Mouse (Mus musculus) B cell, adult 2 months (primary cell): ENCODE data around the gene Rdm1.
"Not testable (repeated sequence)": the region's sequence is repeated elsewhere in the genome, so short reads cannot be mapped to it uniquely, and the experiment has no call there.

Experiments
- DNase-seq, 2 experiments: peaks; one replicate each; pipeline ENCODE4 v3.0.0; 2022

Rdm1 gene

DNA sequence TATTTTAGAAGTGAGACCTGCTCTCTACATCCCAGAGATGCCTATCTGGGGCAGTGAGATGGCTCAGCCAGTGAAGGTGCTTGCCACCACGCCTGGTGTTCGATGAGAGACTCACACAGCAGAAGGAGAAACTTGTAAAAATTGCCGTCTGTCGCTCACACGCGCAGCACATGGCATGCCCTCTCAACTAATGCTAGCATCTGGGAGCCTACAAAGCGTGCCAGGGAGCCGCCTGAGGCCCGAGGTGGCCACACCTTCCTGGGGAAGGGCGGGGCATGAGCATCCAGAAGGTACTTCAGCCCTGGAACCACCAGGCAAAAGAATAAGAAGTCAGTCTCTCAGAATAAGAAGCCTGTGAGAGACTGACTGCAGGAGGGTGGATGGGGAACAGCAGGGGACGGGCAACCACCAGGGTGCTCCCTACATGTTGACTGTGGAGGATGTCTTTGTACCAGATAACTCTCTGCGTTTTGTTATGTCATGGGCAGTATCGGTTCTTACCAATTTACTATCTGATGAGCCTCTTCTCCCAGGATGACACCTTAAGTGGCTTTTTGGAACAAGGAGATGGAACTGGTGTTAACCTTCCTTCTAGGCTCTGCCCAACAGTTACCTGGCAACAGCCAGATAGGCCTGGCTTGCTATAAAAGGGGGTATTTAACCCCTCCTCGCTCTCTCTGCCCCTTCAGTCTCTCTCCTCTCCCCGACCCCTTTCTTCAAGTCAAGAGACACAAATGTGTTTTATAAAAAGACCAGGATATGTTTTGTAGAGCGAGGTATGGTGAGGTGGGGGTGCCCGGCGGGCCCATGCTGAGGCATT is 9.8 kb upstream of the Rdm1 start:
- DNase-seq = no peak

DNA sequence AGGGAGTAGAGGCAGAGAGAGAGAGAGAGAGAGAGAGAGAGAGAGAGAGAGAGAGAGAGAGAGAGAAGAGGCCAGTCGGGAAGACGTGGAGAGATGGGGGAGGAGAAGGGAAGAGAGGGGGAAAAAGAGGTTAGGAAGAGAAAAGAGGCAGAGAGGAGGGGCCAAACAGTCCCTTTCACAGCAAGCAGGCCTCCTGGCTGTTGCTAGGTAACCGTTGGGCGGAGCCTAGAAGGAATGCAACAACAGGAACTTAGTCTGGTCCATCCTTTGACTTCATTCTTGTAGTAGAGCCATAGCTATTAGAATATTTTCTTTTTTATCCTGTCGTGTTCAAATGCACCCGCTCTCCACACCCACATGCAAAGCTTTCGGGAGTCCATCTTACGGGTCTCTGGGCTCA is 9.1 kb upstream of the Rdm1 start:
- peak; percentile 39 to 44 for DNase-seq

DNA sequence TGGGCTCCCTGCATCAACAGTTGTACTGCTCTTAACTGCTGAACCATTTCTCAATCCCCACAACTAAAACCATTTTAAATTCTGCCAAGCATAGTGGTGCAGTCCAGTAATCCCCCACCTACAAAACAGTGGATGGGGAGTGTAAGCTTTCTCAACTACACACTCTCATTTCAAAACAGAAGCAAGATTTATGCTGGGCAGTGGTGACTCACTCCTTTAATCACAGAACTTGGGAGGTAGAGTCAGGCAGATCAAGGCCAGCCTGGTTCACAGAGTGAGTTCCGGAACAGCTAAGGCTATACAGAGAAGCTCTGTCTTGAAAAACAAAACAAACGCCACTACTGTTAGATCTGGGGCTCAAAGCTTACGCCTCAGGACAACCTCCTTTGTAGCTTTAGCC is 8.4 kb upstream of the Rdm1 start:
- no peak for DNase-seq

DNA sequence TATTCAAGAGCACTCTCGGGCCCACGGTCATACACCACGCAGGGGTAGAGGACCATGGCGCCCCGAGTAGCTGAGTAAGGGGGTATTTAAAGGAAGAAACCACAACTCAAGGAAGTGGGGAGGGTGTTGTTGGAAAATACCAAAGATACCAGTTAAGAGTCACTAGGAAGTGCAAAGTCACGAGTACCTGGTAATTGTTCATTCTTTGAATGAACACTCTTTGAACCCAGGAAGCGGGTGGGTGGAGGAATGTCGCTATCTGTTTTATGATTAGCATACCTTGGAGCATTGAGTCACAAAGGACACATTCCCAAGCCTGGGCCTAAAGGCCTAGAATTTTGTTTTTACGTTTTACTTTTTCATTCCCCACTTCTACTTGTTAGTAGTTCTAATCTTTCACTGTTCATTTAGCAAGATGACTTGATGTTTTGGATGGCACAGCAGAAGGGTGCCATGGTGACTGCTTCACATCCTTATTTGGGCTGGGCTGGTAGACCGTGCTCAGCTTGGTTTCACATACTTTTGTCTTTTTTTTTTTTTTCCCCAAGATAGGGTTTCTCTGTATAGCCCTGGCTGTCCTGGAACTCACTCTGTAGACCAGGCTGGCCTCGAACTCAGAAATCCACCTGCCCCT is 6.9 kb upstream of the Rdm1 start:
- not testable (repeated sequence) for DNase-seq

DNA sequence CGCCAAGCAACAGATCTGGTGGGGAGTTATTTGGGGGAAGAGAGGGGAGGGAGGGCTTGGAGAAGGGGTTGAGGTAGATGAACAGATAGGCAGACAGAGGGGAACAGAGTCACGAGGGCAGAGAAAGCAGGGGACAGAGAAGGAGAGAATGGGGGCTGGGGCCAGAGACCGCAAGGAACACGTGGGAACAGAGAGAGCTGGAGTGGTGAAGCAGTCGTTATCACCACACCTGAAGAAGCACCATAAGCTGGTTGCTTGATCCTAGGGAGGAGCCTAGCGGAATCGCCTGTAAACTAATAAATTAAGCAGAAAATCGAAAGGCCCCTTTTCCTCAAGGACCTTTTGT is 373 bp upstream of the Rdm1 start:
- no peak for DNase-seq

DNA sequence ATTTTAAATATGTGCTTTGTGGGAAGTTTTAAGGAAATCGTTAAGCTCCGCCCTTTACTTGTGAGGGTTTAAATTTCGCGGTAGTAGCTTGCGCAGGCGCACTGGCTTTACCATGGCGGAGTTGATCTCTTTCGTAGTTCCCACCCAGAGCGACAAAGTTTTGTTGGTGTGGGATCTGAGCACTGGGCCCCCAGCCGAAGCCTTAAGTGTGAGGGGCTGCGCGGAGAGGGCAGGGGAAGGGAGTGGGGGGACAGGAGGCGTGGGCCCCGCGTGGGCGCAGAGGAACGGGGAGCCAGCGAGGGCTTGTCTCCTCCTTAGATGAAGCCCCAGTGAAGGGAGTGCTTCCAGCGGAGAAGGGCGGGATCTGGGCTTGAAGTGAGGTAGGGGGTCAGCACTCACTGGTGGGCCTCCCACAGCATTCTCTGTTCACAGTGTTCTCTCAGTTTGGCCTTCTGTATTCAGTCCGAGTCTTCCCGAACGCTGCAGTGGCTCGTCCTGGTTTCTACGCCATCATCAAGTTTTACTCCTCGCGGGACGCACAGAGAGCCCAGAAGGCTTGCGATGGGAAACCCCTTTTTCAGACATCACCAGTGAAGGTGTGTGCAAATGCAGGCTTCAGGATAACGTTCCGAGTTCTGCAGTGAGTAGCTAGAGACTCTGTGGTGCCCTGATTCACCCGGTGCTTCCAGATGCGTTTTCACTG is 1.0 kb downstream of the Rdm1 start:
- DNase-seq = peak; percentile 87 to 90

DNA sequence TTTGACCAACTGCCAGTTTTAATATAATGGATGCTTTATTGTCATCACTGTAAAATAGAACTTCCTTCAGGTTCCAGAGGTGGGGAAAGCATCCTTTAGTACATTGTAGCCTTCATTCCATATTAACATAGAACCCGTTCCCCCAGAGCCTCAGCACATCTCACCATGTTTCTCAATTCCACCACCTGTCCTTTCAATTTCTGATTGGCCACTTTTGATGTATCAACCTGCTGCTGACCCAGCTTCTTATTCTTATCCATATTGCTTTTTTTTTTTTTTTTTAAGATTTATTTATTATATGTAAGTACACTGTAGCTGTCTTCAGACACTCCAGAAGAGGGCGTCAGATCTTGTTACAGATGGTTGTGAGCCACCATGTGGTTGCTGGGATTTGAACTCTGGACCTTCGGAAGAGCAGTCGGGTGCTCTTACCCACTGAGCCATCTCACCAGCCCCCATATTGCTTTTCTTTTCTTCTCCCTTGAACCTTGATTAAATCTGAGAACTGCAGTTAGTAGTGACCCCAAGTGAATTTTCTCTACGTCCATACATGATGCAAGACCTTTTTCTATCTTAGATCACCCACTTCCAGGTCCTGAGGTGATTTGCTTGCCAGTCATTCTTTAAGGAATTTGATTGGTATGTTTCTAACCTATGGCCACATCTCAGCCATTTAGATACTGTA is 1.9 kb downstream of the Rdm1 start:
- not testable (repeated sequence) for DNase-seq

DNA sequence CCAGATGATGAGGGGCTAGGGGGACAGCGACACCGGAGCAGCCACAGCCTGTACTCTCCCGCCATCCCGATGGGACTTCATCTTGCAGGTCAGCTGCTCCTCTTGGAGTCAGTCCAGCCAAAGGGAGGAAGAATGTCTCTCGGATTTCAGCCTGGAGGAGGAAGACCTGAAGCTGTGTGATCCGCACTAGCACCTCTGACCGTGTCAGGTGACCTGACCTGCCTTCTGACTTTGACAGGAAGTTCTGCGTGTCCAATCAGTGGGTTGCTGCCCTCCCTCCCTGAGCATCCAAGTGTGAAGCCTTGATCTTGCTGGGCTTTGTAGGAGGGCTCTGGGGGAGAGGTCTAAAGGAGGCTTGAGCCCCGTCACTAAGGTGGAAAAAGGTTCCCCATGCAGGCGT is 8.7 kb downstream of the Rdm1 start:
- no peak for DNase-seq

DNA sequence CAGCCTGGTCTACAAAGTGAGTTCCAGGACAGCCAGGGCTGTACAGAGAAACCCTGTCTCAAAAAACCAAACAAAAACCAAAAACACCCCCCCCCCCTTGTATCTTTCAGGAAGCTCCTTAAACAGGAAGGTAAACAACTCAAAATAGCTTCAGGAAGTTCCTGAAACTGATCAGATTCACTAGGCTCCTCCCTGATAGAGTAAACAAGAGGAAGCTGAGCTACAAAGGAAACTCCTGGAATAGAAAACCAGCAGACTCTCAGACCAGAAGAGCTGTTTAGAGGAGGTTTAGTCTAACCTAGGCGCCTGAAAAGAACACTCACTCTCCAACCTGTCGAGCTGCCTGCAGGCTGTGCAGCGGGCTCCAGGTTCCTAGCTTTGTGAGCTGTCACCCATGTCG is 12.8 kb downstream of the Rdm1 start:
- no peak for DNase-seq

DNA sequence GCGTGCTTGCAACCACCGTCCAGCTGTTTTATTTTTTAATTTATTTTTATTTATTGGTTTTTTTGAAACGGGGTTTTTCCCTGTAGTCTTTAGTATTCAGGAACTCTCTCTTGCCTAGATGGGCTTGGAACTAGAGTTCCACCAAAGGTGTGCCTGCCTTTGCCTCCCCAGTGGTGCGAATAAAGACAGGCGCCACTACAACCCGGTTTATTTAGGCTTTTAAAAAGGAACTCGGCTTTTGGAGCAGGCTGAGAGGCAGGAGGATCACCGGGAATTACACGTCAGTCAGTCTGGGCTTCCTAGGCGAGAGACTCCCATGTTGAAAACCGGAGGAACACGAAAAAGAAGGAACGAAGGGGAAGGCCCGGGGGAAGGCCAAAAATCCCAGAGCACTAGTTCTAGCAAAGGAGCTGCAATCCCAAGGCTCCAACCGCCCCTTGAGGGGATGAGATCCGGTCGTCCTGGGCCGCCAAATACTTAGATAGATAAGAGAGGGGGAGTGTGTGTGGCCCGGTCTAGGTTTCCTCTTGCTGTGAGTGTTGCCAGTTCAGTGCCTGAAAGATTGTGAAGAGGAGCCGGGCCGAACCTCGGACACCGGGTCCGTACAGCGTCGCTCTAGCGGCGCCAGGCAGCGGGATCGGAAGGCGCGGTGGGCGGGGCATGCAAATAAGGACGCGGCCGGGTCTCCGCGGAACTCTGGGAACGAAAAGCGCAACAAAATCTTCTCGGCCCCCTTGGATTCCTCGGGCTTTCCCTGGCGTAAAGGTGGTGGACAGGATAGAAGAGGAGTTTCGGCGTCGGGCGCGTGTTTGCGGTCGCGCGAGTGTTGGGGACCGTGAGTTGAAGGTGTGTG is 14.1 kb downstream of the Rdm1 start:
- DNase-seq = peak; percentile 82 to 86

DNA sequence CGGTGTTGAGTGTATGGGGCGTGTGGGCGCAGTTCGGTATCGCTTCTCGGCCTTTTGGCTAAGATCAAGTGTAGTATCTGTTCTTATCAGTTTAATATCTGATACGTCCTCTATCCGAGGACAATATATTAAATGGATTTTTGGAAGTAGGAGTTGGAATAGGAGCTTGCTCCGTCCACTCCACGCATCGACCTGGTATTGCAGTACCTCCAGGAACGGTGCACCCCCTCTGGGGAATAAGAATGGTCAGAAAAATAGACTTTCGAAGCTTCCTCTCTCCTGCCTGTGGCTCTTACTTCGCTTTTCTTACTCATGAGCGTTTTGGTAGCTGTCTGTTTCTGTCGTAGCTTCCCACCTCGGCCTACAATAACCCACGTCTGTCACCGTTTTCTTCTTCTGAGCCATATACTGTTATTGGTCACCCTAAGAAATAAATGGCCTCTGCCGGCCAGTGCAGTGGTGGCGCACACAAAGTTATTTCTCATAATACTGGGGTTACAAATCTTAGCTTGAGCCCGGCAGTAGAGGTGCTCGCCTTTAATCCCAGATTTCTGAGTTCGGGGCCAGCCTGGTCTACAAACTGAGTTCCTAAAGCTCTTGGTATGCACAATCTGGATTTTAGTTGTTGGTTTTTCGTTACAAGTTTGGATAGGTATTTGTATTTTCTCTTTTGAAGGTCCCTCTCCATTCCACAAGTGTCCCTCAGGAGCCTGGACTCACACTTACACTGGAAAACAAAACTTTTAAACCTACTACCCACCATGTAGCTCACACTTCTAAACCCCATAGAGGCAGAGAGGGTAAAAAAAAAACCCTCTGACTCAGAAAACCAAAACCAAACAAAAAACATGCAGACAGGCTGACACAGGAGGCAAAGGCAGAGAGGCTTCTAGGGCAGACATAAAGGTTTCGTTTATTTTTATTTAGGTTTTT is 15.0 kb downstream of the Rdm1 start:
- DNase-seq = peak; percentile 33 to 39

DNA sequence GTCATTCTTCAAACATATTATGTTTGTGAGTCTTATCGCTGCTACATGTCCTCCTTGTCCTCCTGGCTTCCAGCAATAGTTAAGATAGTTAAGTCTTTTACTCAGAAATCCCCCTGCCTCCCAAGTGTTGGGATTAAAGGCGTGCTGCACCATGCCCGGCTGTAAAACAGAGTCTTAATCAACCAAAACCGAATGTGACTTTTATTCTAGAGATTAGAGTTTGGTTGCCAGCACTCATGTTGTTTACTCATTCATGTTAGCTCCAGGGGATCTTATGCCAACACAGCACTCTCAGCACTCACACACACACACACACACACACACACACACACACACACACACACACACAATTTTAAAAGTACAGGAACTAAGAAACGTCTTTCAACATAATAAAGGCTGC is 15.9 kb downstream of the Rdm1 start:
- DNase-seq = no peak

DNA sequence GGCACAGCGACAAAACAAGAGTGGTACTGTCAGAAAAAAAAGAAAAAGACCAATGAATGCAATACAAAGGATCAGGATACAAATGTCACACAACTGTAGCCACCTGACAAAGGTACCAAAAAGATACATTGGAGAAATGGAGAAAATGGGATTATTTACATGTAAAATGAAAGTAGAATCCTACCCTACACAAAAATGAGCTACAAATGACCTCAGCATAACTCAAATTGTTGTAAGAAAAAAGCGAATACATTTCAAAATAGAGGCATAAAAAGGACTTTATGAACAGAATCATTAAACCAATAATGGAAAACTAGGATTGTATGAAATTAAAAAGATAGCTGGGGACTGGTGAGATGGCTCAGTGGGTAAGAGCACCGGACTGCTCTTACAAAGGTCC is 17.6 kb downstream of the Rdm1 start:
- DNase-seq = no peak

DNA sequence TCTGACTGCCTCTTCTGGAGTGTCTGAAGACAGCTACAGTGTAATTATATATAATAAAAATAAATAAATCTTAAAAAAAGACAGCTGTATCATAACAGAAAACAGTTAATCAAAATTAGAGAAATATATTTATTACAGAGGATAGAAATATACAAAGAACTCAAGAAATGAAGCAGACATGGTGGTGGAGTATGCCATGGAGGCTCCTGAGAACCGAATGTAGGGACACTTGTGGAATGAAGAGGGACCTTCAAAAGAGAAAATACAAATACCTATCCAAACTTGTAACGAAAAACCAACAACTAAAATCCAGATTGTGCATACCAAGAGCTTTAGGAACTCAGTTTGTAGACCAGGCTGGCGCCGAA is 18.0 kb downstream of the Rdm1 start:
- DNase-seq = not testable (repeated sequence)

DNA sequence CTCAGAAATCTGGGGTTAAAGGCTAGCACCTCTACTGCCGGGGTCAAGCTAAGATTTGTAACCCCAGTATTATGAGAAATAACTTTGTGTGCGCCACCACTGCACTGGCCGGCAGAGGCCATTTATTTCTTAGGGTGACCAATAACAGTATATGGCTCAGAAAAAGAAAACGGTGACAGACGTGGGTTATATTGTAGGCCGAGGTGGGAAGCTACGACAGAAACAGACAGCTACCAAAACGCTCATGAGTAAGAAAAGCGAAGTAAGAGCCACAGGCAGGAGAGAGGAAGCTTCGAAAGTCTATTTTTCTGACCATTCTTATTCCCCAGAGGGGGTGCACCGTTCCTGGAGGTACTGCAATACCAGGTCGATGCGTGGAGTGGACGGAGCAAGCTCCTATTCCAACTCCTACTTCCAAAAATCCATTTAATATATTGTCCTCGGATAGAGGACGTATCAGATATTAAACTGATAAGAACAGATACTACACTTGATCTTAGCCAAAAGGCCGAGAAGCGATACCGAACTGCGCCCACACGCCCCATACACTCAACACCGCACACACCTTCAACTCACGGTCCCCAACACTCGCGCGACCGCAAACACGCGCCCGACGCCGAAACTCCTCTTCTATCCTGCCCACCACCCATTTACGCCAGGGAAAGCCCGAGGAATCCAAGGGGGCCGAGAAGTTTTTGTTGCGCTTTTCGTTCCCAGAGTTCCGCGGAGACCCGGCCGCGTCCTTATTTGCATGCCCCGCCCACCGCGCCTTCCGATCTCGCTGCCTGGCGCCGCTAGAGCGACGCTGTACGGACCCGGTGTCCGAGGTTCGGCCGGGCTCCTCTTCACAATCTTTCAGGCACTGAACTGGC is 18.7 kb downstream of the Rdm1 start:
- DNase-seq = peak; percentile 81 to 85

DNA sequence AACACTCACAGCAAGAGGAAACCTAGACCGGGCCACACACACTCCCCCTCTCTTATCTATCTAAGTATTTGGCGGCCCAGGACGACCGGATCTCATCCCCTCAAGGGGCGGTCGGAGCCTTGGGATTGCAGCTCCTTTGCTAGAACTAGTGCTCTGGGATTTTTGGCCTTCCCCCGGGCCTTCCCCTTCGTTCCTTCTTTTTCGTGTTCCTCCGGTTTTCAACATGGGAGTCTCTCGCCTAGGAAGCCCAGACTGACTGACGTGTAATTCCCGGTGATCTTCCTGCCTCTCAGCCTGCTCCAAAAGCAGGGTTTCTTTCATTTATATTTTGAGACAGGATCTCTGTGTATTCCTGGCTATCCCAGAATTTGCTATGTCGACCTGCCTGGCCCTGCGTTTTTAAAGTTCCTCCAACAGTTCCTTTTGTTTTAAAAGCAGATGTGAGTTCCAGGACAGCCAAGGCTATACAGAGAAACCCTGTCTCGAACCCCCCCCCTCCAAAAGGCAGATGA is 19.3 kb downstream of the Rdm1 start:
- not testable (repeated sequence) for DNase-seq

DNA sequence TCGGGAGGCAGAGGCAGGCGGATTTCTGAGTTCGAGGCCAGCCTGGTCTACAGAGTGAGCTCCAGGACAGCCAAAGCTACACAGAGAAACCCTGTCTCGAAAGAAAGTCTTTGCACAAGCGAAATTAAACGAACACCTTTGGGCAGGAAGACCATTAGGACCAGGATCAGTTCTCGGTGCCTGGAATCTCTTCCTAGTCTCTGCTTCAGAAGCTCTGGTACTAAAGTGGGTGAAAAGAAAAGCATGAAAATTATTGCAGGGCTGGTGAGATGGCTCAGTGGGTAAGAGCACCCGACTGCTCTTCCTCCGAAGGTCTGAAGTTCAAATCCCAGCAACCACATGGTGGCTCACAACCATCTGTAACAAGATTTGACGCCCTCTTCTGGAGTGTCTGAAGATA is 20.1 kb downstream of the Rdm1 start:
- DNase-seq = not testable (repeated sequence)

DNA sequence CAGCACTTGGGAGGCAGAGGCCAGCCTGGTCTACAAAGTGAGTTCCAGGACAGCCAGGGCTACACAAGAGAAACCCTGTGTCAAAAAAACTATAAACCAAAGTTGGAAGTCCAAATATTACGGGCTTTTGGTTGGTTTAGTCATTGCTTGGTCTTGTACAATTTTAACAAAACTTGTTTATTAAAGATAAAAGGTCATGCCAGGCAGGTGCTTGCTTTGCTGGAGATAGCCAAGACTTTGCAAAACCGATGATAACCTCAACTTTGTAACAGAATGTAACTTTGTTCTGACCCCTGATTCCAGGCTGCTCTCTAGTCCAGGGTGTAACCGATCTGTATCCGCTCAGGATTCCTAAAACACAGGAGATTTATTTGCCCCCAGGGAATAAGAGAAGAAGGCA is 29.4 kb downstream of the Rdm1 start:
- no peak for DNase-seq

DNA sequence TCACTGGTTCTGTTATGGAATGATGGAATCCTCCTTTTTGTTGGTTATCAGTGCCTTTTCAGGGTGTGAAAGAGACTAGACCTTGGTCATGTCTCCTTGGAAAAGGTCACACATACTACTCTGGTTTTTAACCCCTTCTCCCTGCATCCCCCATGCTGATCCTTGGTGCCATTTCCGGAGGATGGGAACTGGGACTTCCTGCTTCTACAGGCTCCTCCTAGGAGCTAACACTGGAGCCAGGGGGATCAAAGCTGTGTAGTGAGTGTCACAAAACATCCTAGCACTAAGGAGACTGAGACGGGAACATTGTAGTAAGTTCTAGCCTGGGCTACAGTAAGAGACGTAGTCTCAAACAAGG is 30.5 kb downstream of the Rdm1 start:
- no peak for DNase-seq
